ENCODE assay signal across 8 mouse cellular contexts in genomic region chr8:11313176-11314111, GRCm38 (mm10). TPM values are rescaled to one million over a fixed set of nuclear protein-coding genes. Genes with fewer than 3 reads are reported as not detected.
DNase-seq lines count a peak whose midpoint lies in the region; ATAC-seq and TF ChIP-seq lines count a peak whose summit lies in the region.

No protein-coding gene starts in this region.

- H3K4me2 ChIP-seq in embryonic facial prominence, embryonic 11.5 days (ENCODE audit: low read depth, low read length) = peak overlapping the region; percentile 92
- peak overlapping the region; percentile 87 for H3K4me2 ChIP-seq in midbrain, embryonic 14.5 days (ENCODE audit: low read length)

- H3K9me3 ChIP-seq in embryonic facial prominence, embryonic 11.5 days (replicated peaks; ENCODE audit: control insufficient read depth, low read length) = no peaks in the 10 kb centered on the region
- H3K9me3 ChIP-seq in midbrain, embryonic 14.5 days (ENCODE audit: control insufficient read depth, low read length) = no peaks in the 10 kb centered on the region

- DNase-seq in testis, postnatal 14 days (ENCODE audit: low spot score) = no peak
- DNase-seq in embryonic facial prominence, embryonic 11.5 days (ENCODE audit: low spot score) = peak; percentile 69
- DNase-seq in heart, postnatal 10 days = peak; percentile 72
- peak; percentile 33 to 53 for DNase-seq in layer of hippocampus, postnatal 36 days
- DNase-seq in midbrain, embryonic 14.5 days = peak; percentile 73
- no peak for DNase-seq in cerebellum, adult 9-10 months

- H3K9ac ChIP-seq in embryonic facial prominence, embryonic 11.5 days (replicated peaks; ENCODE audit: low read length) = peak overlapping the region; percentile 96
- peak overlapping the region; percentile 60 for H3K9ac ChIP-seq in midbrain, embryonic 14.5 days (replicated peaks; ENCODE audit: low read length)

- ATAC-seq in embryonic facial prominence, embryonic 11.5 days (replicated peaks; ENCODE audit: insufficient number of reproducible peaks, low FRiP score, low TSS enrichment, low read depth) = 0 out of 2 replicates have a peak, but pooled peaks have one; percentile 32
- 0 out of 2 replicates have a peak, but pooled peaks have one; percentile 3 for ATAC-seq in midbrain, embryonic 14.5 days (ENCODE audit: low FRiP score, low TSS enrichment)
- no peak for ATAC-seq in granulocyte monocyte progenitor cell, adult 5-6 weeks (replicated peaks; ENCODE audit: poor library complexity, severe bottlenecking)

- peak overlapping the region; percentile 52 for H3K4me3 ChIP-seq in testis, adult 2 months (ENCODE audit: control insufficient read depth, low read depth, low read length)
- H3K4me3 ChIP-seq in embryonic facial prominence, embryonic 11.5 days (ENCODE audit: low read depth, low read length) = peak overlapping the region; percentile 81
- peak overlapping the region; percentile 51 for H3K4me3 ChIP-seq in midbrain, embryonic 14.5 days (replicated peaks; ENCODE audit: low read depth, low read length)

- peak overlapping the region; percentile 30 for H3K27ac ChIP-seq in testis, adult 2 months (ENCODE audit: control insufficient read depth, insufficient read depth, low read depth, low read length)
- H3K27ac ChIP-seq in embryonic facial prominence, embryonic 11.5 days (replicated peaks; ENCODE audit: low read depth, low read length) = 0 out of 2 replicates have a peak overlapping the region, but pooled peaks have one; percentile 28
- H3K27ac ChIP-seq in midbrain, embryonic 14.5 days (replicated peaks; ENCODE audit: low read depth, low read length) = 0 out of 2 replicates have a peak overlapping the region, but pooled peaks have one; percentile 45

- no peaks in the 10 kb centered on the region for H3K36me3 ChIP-seq in testis, adult 2 months (ENCODE audit: control insufficient read depth, insufficient read depth, low read length)
- H3K36me3 ChIP-seq in embryonic facial prominence, embryonic 11.5 days (replicated peaks; ENCODE audit: control insufficient read depth, insufficient read depth, low read depth, low read length) = no peaks in the 10 kb centered on the region
- no peaks in the 10 kb centered on the region for H3K36me3 ChIP-seq in midbrain, embryonic 14.5 days (ENCODE audit: control insufficient read depth, insufficient read depth, low read length)

- H3K27me3 ChIP-seq in testis, adult 2 months (ENCODE audit: control insufficient read depth, insufficient read depth, low read length) = no peaks in the 10 kb centered on the region
- H3K27me3 ChIP-seq in embryonic facial prominence, embryonic 11.5 days (ENCODE audit: control insufficient read depth, insufficient read depth, low read length) = no peaks in the 10 kb centered on the region
- H3K27me3 ChIP-seq in midbrain, embryonic 14.5 days (ENCODE audit: control insufficient read depth, insufficient read depth, low read length) = peaks cover 32% of the 10 kb centered on the region; the same call in 1 of the 2 replicates

- TF ChIP-seq POLR2A in testis, adult 2 months (IDR thresholded peaks at IDR 0.05; ENCODE audit: control insufficient read depth, low read depth, low read length) = no peak

- TF ChIP-seq CTCF in testis, adult 2 months (IDR thresholded peaks at IDR 0.05; ENCODE audit: control insufficient read depth, insufficient read depth, insufficient replicate concordance, low read depth, low read length) = no peak

- intact Hi-C loops in heart, postnatal 10 days (cut with DNase I) = loop anchor here (1.0 to 5.0 kb wide), 2 partner anchors 36 to 80 kb away; no protein-coding TSS in a partner anchor

- H3K4me1 ChIP-seq in testis, adult 2 months (ENCODE audit: control insufficient read depth, insufficient read depth, low read length) = peaks cover 13% of the 10 kb centered on the region
- no peaks in the 10 kb centered on the region for H3K4me1 ChIP-seq in embryonic facial prominence, embryonic 11.5 days (ENCODE audit: control insufficient read depth, insufficient read depth, low read length)
- H3K4me1 ChIP-seq in midbrain, embryonic 14.5 days (ENCODE audit: control insufficient read depth, insufficient read depth, low read length) = peaks cover 18% of the 10 kb centered on the region

- WGBS in embryonic facial prominence, embryonic 11.5 days = 1% methylated on average over 45 of the region's 45 CpGs
- 4% methylated on average over 45 of the region's 45 CpGs for WGBS in midbrain, embryonic 14.5 days

RNA-seq across cellular contexts. Expression of gene Col4a1, which starts 0.8 kb away (rescaled TPM):
- 17.8 and 18.8 TPM in 2 replicates for polyA plus RNA-seq in testis, adult 2 months (2012; rRNA removed)
- polyA plus RNA-seq in embryonic facial prominence, embryonic 11.5 days (2014; fragmentation: Nextera tagmentation; extraction: Ambion mirVana) = 93.6 and 114 TPM in 2 replicates
- total RNA-seq in heart, postnatal 10 days (2021) = 1,000 to 10,000 TPM; 1,260 to 1,378 TPM
- 10 to 100 TPM; 47.7 to 51.9 TPM for total RNA-seq in layer of hippocampus, postnatal 36 days (2021)
- polyA plus RNA-seq in midbrain, embryonic 14.5 days (2014; fragmentation: Nextera tagmentation; extraction: Ambion mirVana) = 38.1 and 123 TPM in 2 replicates
- not detected in 2 replicates for total RNA-seq in granulocyte monocyte progenitor cell, adult 5-6 weeks (2014; fragmentation: Nextera tagmentation)
- 0.22 and 0.67 TPM in 2 replicates for total RNA-seq in granulocyte monocyte progenitor cell, adult 5-6 weeks (2017)

RNA-seq across cellular contexts. Expression of gene Col4a2, which starts 0.8 kb away (rescaled TPM):
- 8.4 and 9.0 TPM in 2 replicates for polyA plus RNA-seq in testis, adult 2 months (2012; rRNA removed)
- 26.7 and 30.3 TPM in 2 replicates for polyA plus RNA-seq in embryonic facial prominence, embryonic 11.5 days (2014; fragmentation: Nextera tagmentation; extraction: Ambion mirVana)
- 100 to 1,000 TPM; 697 to 713 TPM for total RNA-seq in heart, postnatal 10 days (2021)
- total RNA-seq in layer of hippocampus, postnatal 36 days (2021) = 10 to 100 TPM; 46.4 to 57.3 TPM
- 15.0 and 40.7 TPM in 2 replicates for polyA plus RNA-seq in midbrain, embryonic 14.5 days (2014; fragmentation: Nextera tagmentation; extraction: Ambion mirVana)
- 0.04 and 0.52 TPM in 2 replicates for total RNA-seq in granulocyte monocyte progenitor cell, adult 5-6 weeks (2014; fragmentation: Nextera tagmentation)
- total RNA-seq in granulocyte monocyte progenitor cell, adult 5-6 weeks (2017) = 0.26 TPM in 1 of 2 replicates, not detected in the other

Comparison
In these comparisons a context has a peak if more than half of its experiments do, and no peak if none do; other contexts are left out.
1. DNase-seq: peak in embryonic facial prominence, embryonic 11.5 days (single experiment), heart, postnatal 10 days (2 of 2), layer of hippocampus, postnatal 36 days (2 of 2) and midbrain, embryonic 14.5 days (single experiment); none in testis, postnatal 14 days (single experiment) and cerebellum, adult 9-10 months (single experiment).
2. RNA of gene Col4a1, which starts 0.8 kb away (total RNA-seq): 1,260 to 1,378 TPM in heart, postnatal 10 days and 47.7 to 51.9 TPM in layer of hippocampus, postnatal 36 days; 0.22 to 0.67 TPM in granulocyte monocyte progenitor cell, adult 5-6 weeks; every median in the first group is over 10 times any median in the second.
3. RNA of gene Col4a2, which starts 0.8 kb away (total RNA-seq): 697 to 713 TPM in heart, postnatal 10 days and 46.4 to 57.3 TPM in layer of hippocampus, postnatal 36 days; 0.04 to 0.52 TPM in granulocyte monocyte progenitor cell, adult 5-6 weeks; every median in the first group is over 10 times any median in the second.
4. Peak in every context shown above with its lines, with median percentiles within 50 percentile points of each other: H3K27ac ChIP-seq and H3K4me3 ChIP-seq.